ENCODE assay signal across 1 mouse cellular context in genomic region chr5:125392618-125392976, GRCm38 (mm10).
A peak's percentile ranks its signal among the peaks of the same experiment; 100 is the strongest.
TF ChIP-seq lines count a peak whose summit lies in the region.

No protein-coding gene starts in this region.

TF ChIP-seq in CH12.LX, 34 proteins besides CTCF, POLR2A, EP300 and RAD21:
- no peak for TF ChIP-seq USF1 (IDR thresholded peaks at IDR 0.05; ENCODE audit: low read depth, low read length)
- no peak; the same call in 1 of the 2 replicates for TF ChIP-seq MAX (IDR thresholded peaks at IDR 0.05; ENCODE audit: low read length)
- no peak for TF ChIP-seq TBP (conservative IDR thresholded peaks at IDR 0.05; ENCODE audit: low read depth, low read length)
- peak; percentile 61; the same call in 1 of the 2 replicates for TF ChIP-seq ZMIZ1 (IDR thresholded peaks at IDR 0.05; ENCODE audit: low read depth, low read length)
